Mouse (Mus musculus) midbrain, embryonic 10.5 days (tissue): ENCODE data around the gene Gpsm1. TPM values are rescaled to one million over a fixed set of nuclear protein-coding genes. Genes with fewer than 3 reads are reported as not detected.

Experiments
- DNase-seq: peaks from one replicate; pipeline ENCODE4 v3.0.0-alpha.2; 2017; ENCODE audit warnings: low spot score
- H3K27ac ChIP-seq: fragments of 300-500 bp; sonication (generic); replicated peaks from 2 replicates; pipeline ENCODE4 v1.5.1; 2016; ENCODE audit warnings: mild to moderate bottlenecking
- H3K27me3 ChIP-seq: fragments of 300-500 bp; sonication (generic); 2 replicates; pipeline ENCODE4 v1.6.1; 2016; ENCODE audit warnings: low read depth, mild to moderate bottlenecking; ENCODE audit not compliant: poor library complexity, severe bottlenecking
- H3K36me3 ChIP-seq: fragments of 300-500 bp; sonication (generic); 2 replicates; pipeline ENCODE4 v1.6.1; 2016; ENCODE audit warnings: mild to moderate bottlenecking, moderate library complexity
- H3K4me1 ChIP-seq: fragments of 300-500 bp; sonication (generic); 2 replicates; pipeline ENCODE4 v1.6.1; 2016
- H3K4me3 ChIP-seq: fragments of 300-500 bp; sonication (generic); 2 replicates; pipeline ENCODE4 v1.5.1; 2016; ENCODE audit warnings: mild to moderate bottlenecking, moderate library complexity
- H3K9me3 ChIP-seq: fragments of 300-500 bp; sonication (generic); replicated peaks from 2 replicates; pipeline ENCODE4 v1.6.1; 2016; ENCODE audit warnings: mild to moderate bottlenecking
- WGBS: fragments of 180-500 bp; shearing (Covaris S2); methylation state at CpG from one replicate; pipeline ENCODE4 v1.1.7; 2016; 5-methylcytosine and 5-hydroxymethylcytosine counted together
- polyA plus RNA-seq: library from polyadenylated mRNA; unstranded; fragments of >200 nt; fragmentation: Nextera tagmentation; extraction: Ambion mirVana; gene quantifications from 2 replicates; pipeline ENCODE4 v1.2.1, GENCODE M21; 2016

The Gpsm1 gene
- polyA plus RNA-seq, 1 experiment from 2014 or later = 87.6 TPM

DNA sequence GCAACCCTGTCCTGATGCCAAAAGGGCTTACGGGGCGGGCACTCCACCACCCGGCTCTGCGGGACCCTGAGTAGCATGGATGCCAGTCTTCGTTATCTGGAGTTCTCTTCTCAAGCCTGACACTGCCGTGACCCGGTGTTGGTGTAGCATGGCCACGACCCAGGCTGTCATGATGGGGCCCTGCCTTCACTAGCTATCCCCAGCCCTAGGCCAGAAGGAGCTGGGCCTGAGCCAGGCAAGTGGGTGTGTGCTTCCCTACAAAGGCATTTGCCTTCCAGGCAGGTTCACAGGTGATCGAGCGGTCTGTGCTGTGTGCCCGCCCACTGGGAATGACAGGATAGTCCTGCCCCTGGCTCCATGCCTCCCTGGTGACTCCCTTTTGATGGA lies 603 bp downstream of the Gpsm1 start:
- Histone ChIP-seq H3K4me3 (peak overlapping the region; percentile 93), H3K4me1 (peaks cover 73% of the 10 kb centered on the region), H3K36me3 (peaks cover 31% of the 10 kb centered on the region), H3K9me3 (no peaks in the 10 kb centered on the region), H3K27ac (peak overlapping the region; percentile 98), H3K27me3 (no peaks in the 10 kb centered on the region)
- WGBS = 2% methylated on average over 11 of the region's 11 CpGs
- no peak for DNase-seq

GRCm38 (mm10) chr2:26316576-26317246 lies 1.4 kb downstream of the Gpsm1 start:
- DNase-seq = no peak
- H3K4me1 ChIP-seq = peaks cover 72% of the 10 kb centered on the region
- no peaks in the 10 kb centered on the region for H3K9me3 ChIP-seq
- H3K27ac ChIP-seq = peak overlapping the region; percentile 98
- H3K36me3 ChIP-seq = peaks cover 37% of the 10 kb centered on the region
- H3K4me3 ChIP-seq = peak overlapping the region; percentile 93
- WGBS = 78% methylated on average over 9 of the region's 9 CpGs
- no peaks in the 10 kb centered on the region for H3K27me3 ChIP-seq

GRCm38 (mm10) chr2:26317371-26317770 lies 2.1 kb downstream of the Gpsm1 start:
- no peak for DNase-seq
- 78% methylated on average over 3 of the region's 3 CpGs for WGBS
- H3K9me3 ChIP-seq = no peaks in the 10 kb centered on the region
- H3K27me3 ChIP-seq = no peaks in the 10 kb centered on the region
- H3K27ac ChIP-seq = peak overlapping the region; percentile 98; the same call in 1 of the 2 replicates
- peaks cover 44% of the 10 kb centered on the region for H3K36me3 ChIP-seq
- H3K4me3 ChIP-seq = peak overlapping the region; percentile 93
- peaks cover 71% of the 10 kb centered on the region for H3K4me1 ChIP-seq

DNA sequence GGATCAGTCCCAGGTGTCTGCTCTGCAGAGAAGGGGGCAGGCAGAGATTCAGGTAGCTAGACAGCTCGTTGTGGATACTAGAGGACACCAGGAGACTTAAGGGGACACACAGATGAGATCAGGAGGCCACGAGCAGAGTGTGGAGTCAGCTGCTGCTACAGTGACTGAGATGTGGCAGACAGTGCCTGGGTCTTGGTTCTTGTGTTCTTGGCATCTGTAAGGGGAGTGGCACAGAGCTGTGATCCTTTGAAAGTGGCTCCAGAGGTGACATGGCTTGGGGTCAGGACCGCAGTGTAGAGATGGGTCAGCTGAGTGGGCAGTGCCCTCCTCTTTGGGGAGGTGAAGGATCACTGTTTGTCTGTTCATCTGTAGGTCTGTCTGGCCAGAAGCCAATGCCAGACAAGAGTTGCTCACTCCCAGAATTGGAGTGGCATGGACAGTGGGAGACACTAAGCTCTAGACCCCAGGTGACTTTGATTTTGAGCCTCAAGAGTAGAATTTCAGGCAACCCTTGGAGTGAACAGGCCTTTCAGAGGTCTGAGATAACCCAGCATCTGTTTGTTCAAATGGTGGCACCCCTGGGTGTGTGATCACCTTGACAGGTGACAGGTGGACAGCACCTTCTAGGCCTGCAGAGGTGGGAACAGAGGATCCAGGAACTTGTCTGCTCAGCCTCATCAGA lies 2.8 kb downstream of the Gpsm1 start:
- no peaks in the 10 kb centered on the region for H3K9me3 ChIP-seq
- peak overlapping the region; percentile 93; the same call in 1 of the 2 replicates for H3K4me3 ChIP-seq
- 88% methylated on average over 3 of the region's 3 CpGs for WGBS
- H3K4me1 ChIP-seq = peaks cover 66% of the 10 kb centered on the region
- H3K36me3 ChIP-seq = peaks cover 51% of the 10 kb centered on the region
- H3K27ac ChIP-seq = peak overlapping the region; percentile 42; the same call in 1 of the 2 replicates
- DNase-seq = no peak
- H3K27me3 ChIP-seq = no peaks in the 10 kb centered on the region

DNA sequence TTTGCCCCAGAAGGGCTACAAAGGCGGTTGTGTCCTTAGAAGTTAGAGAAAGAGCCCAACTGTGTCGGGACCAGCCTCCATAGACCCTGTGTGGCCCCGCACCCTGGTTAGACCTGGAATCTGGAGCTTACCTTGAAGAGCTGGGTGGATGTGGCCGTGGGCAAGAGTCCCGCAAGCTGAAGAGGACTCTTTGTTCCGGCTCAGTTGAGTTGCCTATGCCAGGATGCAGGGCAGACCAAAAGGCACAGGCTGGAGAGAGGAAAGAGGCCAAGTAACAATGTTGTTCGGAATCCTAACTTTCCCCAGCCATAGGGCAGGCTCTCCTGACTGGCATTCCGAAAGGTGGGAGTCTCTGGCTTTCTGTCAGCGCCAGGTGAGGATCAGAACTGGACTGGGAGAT lies 3.8 kb downstream of the Gpsm1 start:
- H3K4me3 ChIP-seq = 0 out of 2 replicates have a peak overlapping the region, but pooled peaks have one; percentile 14
- H3K36me3 ChIP-seq = peaks cover 61% of the 10 kb centered on the region
- H3K9me3 ChIP-seq = no peaks in the 10 kb centered on the region
- WGBS = 93% methylated on average over 9 of the region's 9 CpGs
- H3K27ac ChIP-seq = 0 out of 2 replicates have a peak overlapping the region, but pooled peaks have one; percentile 9
- peaks cover 64% of the 10 kb centered on the region for H3K4me1 ChIP-seq
- H3K27me3 ChIP-seq = no peaks in the 10 kb centered on the region
- DNase-seq = no peak

GRCm38 (mm10) chr2:26319519-26320244 lies 4.4 kb downstream of the Gpsm1 start:
- Histone ChIP-seq H3K4me1 (peaks cover 59% of the 10 kb centered on the region), H3K27ac (no peak overlapping the region), H3K9me3 (no peaks in the 10 kb centered on the region), H3K27me3 (no peaks in the 10 kb centered on the region), H3K36me3 (peaks cover 67% of the 10 kb centered on the region), H3K4me3 (no peak overlapping the region)
- DNase-seq = no peak
- WGBS = 87% methylated on average over 13 of the region's 13 CpGs

- H3K27me3 ChIP-seq = no peaks in the 10 kb centered on the region
- H3K4me3 ChIP-seq = no peak overlapping the region
- H3K9me3 ChIP-seq = no peaks in the 10 kb centered on the region
- H3K4me1 ChIP-seq = peaks cover 50% of the 10 kb centered on the region
- WGBS = 94% methylated on average over 14 of the region's 14 CpGs
- peak overlapping the region; percentile 23; the same call in 1 of the 2 replicates for H3K27ac ChIP-seq
- peaks cover 75% of the 10 kb centered on the region for H3K36me3 ChIP-seq
- DNase-seq = no peak
These were observed 5.2 kb downstream of the Gpsm1 start for GRCm38 (mm10) chr2:26320245-26321185.

DNA sequence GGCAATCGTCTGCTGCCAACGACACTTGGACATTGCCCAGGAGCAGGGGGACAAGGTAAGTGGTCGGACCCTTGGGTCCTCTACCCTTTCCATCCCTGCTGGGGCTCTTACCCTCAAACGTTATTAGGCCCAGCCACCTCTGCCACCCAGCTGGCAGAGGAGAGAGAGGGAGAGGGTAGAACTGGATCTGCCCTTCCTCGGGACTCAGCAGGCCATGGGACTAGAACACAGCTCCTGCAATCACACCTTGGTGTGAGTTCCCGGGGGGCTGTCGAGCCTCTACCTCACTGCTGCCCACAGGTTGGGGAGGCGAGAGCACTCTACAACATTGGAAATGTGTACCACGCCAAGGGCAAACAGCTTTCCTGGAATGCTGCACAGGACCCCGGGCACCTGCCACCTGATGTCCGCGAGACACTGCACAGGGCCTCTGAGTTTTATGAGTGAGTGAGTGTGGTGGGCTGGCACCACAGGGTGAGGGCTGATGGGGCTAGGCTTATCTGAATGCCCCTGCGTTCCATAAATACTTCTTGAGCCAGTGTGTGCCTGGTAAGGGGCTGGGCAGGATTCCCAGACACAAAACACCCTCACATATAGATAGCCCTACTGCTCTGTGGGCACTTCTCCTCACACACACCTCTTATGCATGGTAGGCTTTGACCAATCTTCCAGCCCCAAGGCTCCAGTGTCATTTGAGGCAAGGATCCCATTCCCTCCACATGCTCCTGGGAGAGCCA lies 8.4 kb downstream of the Gpsm1 start:
- WGBS = 93% methylated on average over 13 of the region's 13 CpGs
- Histone ChIP-seq H3K9me3 (no peaks in the 10 kb centered on the region), H3K27me3 (no peaks in the 10 kb centered on the region), H3K36me3 (peaks cover 94% of the 10 kb centered on the region), H3K27ac (no peak overlapping the region), H3K4me3 (no peak overlapping the region), H3K4me1 (peaks cover 19% of the 10 kb centered on the region)
- DNase-seq = no peak

- H3K4me1 ChIP-seq = peaks cover 8% of the 10 kb centered on the region
- 89% methylated on average over 2 of the region's 2 CpGs for WGBS
- H3K27ac ChIP-seq = no peak overlapping the region
- no peaks in the 10 kb centered on the region for H3K9me3 ChIP-seq
- H3K4me3 ChIP-seq = no peak overlapping the region
- H3K36me3 ChIP-seq = peaks cover 92% of the 10 kb centered on the region
- no peaks in the 10 kb centered on the region for H3K27me3 ChIP-seq
- DNase-seq = no peak
These were observed 9.6 kb downstream of the Gpsm1 start for GRCm38 (mm10) chr2:26324917-26325316.

DNA sequence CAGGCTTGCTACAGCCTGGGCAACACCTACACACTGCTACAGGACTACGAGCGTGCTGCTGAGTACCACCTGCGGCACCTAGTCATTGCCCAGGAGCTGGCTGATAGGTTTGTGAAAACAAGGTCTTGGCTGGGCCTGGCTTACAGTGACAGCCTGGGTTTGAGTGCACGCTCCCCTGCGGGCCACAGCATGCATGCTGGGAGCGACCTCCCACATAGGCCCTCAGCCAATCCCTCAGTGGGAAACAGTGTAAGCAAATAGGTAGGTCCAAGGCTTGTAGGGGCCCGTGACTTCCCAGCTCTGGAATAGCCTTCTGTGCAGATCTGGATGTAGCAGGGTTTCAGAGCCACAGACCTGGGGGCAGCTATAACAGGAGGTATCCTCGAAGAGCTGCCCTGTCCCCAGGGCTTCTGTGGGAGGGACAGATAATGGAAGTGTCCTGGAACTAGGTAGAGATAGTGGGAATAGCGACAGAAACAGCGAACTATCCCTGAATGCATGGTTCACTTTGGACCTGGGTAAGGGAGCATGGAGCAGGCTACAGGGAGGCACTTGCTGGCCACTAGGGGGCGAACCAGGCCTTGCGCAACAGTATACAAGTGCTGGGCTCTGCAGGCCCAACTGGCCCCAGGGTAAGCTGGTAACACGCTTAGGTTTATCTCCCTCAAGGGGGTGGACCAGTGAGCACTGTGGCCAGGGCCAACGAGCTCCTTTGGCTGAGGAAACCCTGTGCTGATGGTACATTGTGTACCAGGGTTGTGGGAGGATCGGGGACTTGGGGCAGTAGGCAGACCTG lies 10.3 kb downstream of the Gpsm1 start:
- 0 out of 2 replicates have a peak, but pooled peaks cover 8% of the 10 kb centered on the region for H3K4me1 ChIP-seq
- H3K36me3 ChIP-seq = peaks cover 92% of the 10 kb centered on the region
- H3K4me3 ChIP-seq = no peak overlapping the region
- no peaks in the 10 kb centered on the region for H3K27me3 ChIP-seq
- H3K9me3 ChIP-seq = no peaks in the 10 kb centered on the region
- H3K27ac ChIP-seq = no peak overlapping the region
- WGBS = 70% methylated on average over 15 of the region's 15 CpGs
- peak; percentile 69 for DNase-seq

GRCm38 (mm10) chr2:26327852-26328251 lies 12.5 kb downstream of the Gpsm1 start:
- H3K4me1 ChIP-seq = 0 out of 2 replicates have a peak, but pooled peaks cover 4% of the 10 kb centered on the region
- no peak for DNase-seq
- no peak overlapping the region for H3K27ac ChIP-seq
- no peak overlapping the region for H3K4me3 ChIP-seq
- H3K9me3 ChIP-seq = no peaks in the 10 kb centered on the region
- 93% methylated on average over 4 of the region's 4 CpGs for WGBS
- H3K36me3 ChIP-seq = peaks cover 94% of the 10 kb centered on the region
- H3K27me3 ChIP-seq = no peaks in the 10 kb centered on the region
